Mouse (Mus musculus): ENCODE results near the gene Epn1. TPM values are rescaled to one million over a fixed set of nuclear protein-coding genes. Genes with fewer than 3 reads are reported as not detected.
A peak's percentile ranks its signal among the peaks of the same experiment; 100 is the strongest.

Gene Epn1
- polyA plus RNA-seq, 1 experiment from 2014 or later = 55.8 TPM

- Histone ChIP-seq H3K4me2 (ENCODE audit: low read depth, low read length) (peak within 1 kb of the TSS; percentile 64), H3K9ac (ENCODE audit: low read length) (peak within 1 kb of the TSS; percentile 92), H3K27me3 (ENCODE audit: control insufficient read depth, insufficient read depth, low read length) (no peaks in the 10 kb centered on the region), H3K4me1 (ENCODE audit: control insufficient read depth, insufficient read depth, low read length) (peaks cover 9% of the 10 kb centered on the region), H3K27ac (ENCODE audit: low read length) (peak within 1 kb of the TSS; percentile 98), H3K9me3 (replicated peaks; ENCODE audit: control insufficient read depth, low read length) (no peaks in the 10 kb centered on the region), H3K4me3 (ENCODE audit: low read length) (peak within 1 kb of the TSS; percentile 86), H3K36me3 (ENCODE audit: control insufficient read depth, insufficient read depth) (peaks cover 29% of the 10 kb centered on the region)
- peak; percentile 98 for ATAC-seq (replicated peaks; ENCODE audit: extremely low read depth, insufficient read depth, low FRiP score)
- WGBS = under 1% methylated on average over 48 of the region's 48 CpGs
Measured at GRCm38 (mm10) chr7:5038109-5038732, 41.8 kb upstream of the Epn1 start, which contains the start of gene Zfp784. TSS of gene Zfp784 (minus strand) at chr7:5038446.

DNA sequence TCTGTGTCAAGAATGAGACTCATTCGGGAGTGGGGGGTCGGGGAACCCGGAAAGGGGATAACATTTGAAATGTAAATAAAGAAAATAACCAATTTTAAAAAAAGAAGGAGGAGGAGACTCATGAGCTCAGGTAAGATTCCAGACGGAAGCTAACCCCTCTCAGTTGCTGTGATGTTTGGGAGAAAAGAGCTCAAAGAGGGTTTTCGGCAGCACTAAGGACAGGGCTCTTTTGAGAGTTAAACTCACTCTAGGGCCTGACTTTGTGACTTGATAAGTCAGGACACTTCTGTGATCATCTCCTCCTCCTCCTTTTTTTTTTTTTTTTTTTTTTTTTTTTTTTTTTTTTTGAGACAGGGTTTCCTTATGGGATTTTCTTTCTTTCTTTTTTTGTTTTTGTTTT lies 41.1 kb upstream of the Epn1 start:
- Histone ChIP-seq H3K27ac (ENCODE audit: low read length) (peak overlapping the region; percentile 98), H3K36me3 (ENCODE audit: control insufficient read depth, insufficient read depth) (peaks cover 22% of the 10 kb centered on the region), H3K27me3 (ENCODE audit: control insufficient read depth, insufficient read depth, low read length) (no peaks in the 10 kb centered on the region), H3K4me2 (ENCODE audit: low read depth, low read length) (peak overlapping the region; percentile 64), H3K9ac (ENCODE audit: low read length) (peak overlapping the region; percentile 92), H3K4me1 (ENCODE audit: control insufficient read depth, insufficient read depth, low read length) (peaks cover 9% of the 10 kb centered on the region), H3K9me3 (replicated peaks; ENCODE audit: control insufficient read depth, low read length) (no peaks in the 10 kb centered on the region), H3K4me3 (ENCODE audit: low read length) (peak overlapping the region; percentile 86)
- no peak for ATAC-seq (replicated peaks; ENCODE audit: extremely low read depth, insufficient read depth, low FRiP score)
- whole genome bisulfite sequencing = 32% methylated on average over 5 of the region's 5 CpGs

DNA sequence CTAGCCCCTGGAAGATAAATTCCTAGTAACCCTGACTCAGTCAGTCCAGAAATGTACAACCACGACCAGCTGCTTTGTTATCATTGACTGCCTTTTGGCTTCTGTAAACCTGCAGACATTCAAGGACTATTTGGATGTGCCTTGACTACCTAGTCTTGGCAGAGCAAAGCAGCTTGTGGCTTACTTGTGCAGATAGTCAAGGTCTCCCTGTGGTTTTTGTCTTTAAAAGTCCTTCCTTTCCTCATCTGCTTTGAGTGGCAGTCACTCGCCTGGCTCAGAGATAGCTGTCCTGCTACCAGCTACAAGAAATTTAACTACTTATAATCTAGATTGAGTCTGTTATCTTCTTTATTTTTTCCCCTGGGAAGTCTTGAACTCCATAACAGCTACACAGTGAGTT lies 35.1 kb upstream of the Epn1 start:
- 49% methylated on average over 2 of the region's 2 CpGs for whole genome bisulfite sequencing
- H3K4me3 ChIP-seq (ENCODE audit: low read length) = no peak overlapping the region

GRCm38 (mm10) chr7:5046112-5046511 lies 33.9 kb upstream of the Epn1 start:
- H3K27ac ChIP-seq (ENCODE audit: low read length) = no peak overlapping the region

More for the DNA sequence above, 35.1 kb upstream of the Epn1 start:
- no peaks in the 10 kb centered on the region for H3K27me3 ChIP-seq (ENCODE audit: control insufficient read depth, insufficient read depth, low read length)
- ATAC-seq (replicated peaks; ENCODE audit: extremely low read depth, insufficient read depth, low FRiP score) = no peak
- no peak overlapping the region for H3K27ac ChIP-seq (ENCODE audit: low read length)
- 0 out of 2 replicates have a peak, but pooled peaks cover 3% of the 10 kb centered on the region for H3K36me3 ChIP-seq (ENCODE audit: control insufficient read depth, insufficient read depth)
- H3K4me1 ChIP-seq (ENCODE audit: control insufficient read depth, insufficient read depth, low read length) = no peaks in the 10 kb centered on the region
- H3K9ac ChIP-seq (ENCODE audit: low read length) = no peak overlapping the region
- no peaks in the 10 kb centered on the region for H3K9me3 ChIP-seq (replicated peaks; ENCODE audit: control insufficient read depth, low read length)
- H3K4me2 ChIP-seq (ENCODE audit: low read depth, low read length) = no peak overlapping the region

GRCm38 (mm10) chr7:5047313-5047712 lies 32.7 kb upstream of the Epn1 start:
- no peaks in the 10 kb centered on the region for H3K36me3 ChIP-seq (ENCODE audit: control insufficient read depth, insufficient read depth)
- no peak for ATAC-seq (replicated peaks; ENCODE audit: extremely low read depth, insufficient read depth, low FRiP score)
- H3K4me3 ChIP-seq (ENCODE audit: low read length) = no peak overlapping the region
- no peak overlapping the region for H3K9ac ChIP-seq (ENCODE audit: low read length)
- no peak overlapping the region for H3K4me2 ChIP-seq (ENCODE audit: low read depth, low read length)
- H3K27me3 ChIP-seq (ENCODE audit: control insufficient read depth, insufficient read depth, low read length) = peaks cover 5% of the 10 kb centered on the region; the same call in 1 of the 2 replicates
- H3K4me1 ChIP-seq (ENCODE audit: control insufficient read depth, insufficient read depth, low read length) = peaks cover 8% of the 10 kb centered on the region
- no peaks in the 10 kb centered on the region for H3K9me3 ChIP-seq (replicated peaks; ENCODE audit: control insufficient read depth, low read length)
- WGBS = 17% methylated on average over 2 of the region's 2 CpGs
- H3K27ac ChIP-seq (ENCODE audit: low read length) = no peak overlapping the region

More at GRCm38 (mm10) chr7:5046112-5046511, 33.9 kb upstream of the Epn1 start:
- no peaks in the 10 kb centered on the region for H3K36me3 ChIP-seq (ENCODE audit: control insufficient read depth, insufficient read depth)
- no peak overlapping the region for H3K4me2 ChIP-seq (ENCODE audit: low read depth, low read length)
- no peak overlapping the region for H3K4me3 ChIP-seq (ENCODE audit: low read length)
- ATAC-seq (replicated peaks; ENCODE audit: extremely low read depth, insufficient read depth, low FRiP score) = no peak
- 62% methylated on average over 2 of the region's 2 CpGs for WGBS
- peaks cover 3% of the 10 kb centered on the region; the same call in 1 of the 2 replicates for H3K4me1 ChIP-seq (ENCODE audit: control insufficient read depth, insufficient read depth, low read length)
- H3K27me3 ChIP-seq (ENCODE audit: control insufficient read depth, insufficient read depth, low read length) = no peaks in the 10 kb centered on the region
- H3K9me3 ChIP-seq (replicated peaks; ENCODE audit: control insufficient read depth, low read length) = no peaks in the 10 kb centered on the region
- H3K9ac ChIP-seq (ENCODE audit: low read length) = no peak overlapping the region

- Histone ChIP-seq H3K9me3 (replicated peaks; ENCODE audit: control insufficient read depth, low read length) (no peaks in the 10 kb centered on the region), H3K36me3 (ENCODE audit: control insufficient read depth, insufficient read depth) (no peaks in the 10 kb centered on the region), H3K9ac (ENCODE audit: low read length) (peak within 1 kb of the TSS; percentile 86), H3K4me1 (ENCODE audit: control insufficient read depth, insufficient read depth, low read length) (peaks cover 24% of the 10 kb centered on the region), H3K27ac (ENCODE audit: low read length) (peak within 1 kb of the TSS; percentile 16; the same call in 1 of the 2 replicates), H3K4me3 (ENCODE audit: low read length) (peak within 1 kb of the TSS; percentile 78), H3K27me3 (ENCODE audit: control insufficient read depth, insufficient read depth, low read length) (peaks cover 40% of the 10 kb centered on the region), H3K4me2 (ENCODE audit: low read depth, low read length) (peak within 1 kb of the TSS; percentile 92)
- peak; percentile 75 for ATAC-seq (replicated peaks; ENCODE audit: extremely low read depth, insufficient read depth, low FRiP score)
- WGBS = 1% methylated on average over 64 of the region's 65 CpGs
Measured at GRCm38 (mm10) chr7:5051193-5052192, 28.5 kb upstream of the Epn1 start, which contains the start of gene Zfp580. TSS of gene Zfp580 (plus strand) at chr7:5051538.

- 6% methylated on average over 12 of the region's 12 CpGs for WGBS
- no peak overlapping the region for H3K27ac ChIP-seq (ENCODE audit: low read length)
- H3K36me3 ChIP-seq (ENCODE audit: control insufficient read depth, insufficient read depth) = no peaks in the 10 kb centered on the region
- ATAC-seq (replicated peaks; ENCODE audit: extremely low read depth, insufficient read depth, low FRiP score) = no peak
- H3K4me3 ChIP-seq (ENCODE audit: low read length) = peak overlapping the region; percentile 78
- no peaks in the 10 kb centered on the region for H3K9me3 ChIP-seq (replicated peaks; ENCODE audit: control insufficient read depth, low read length)
- H3K27me3 ChIP-seq (ENCODE audit: control insufficient read depth, insufficient read depth, low read length) = peaks cover 48% of the 10 kb centered on the region
- peaks cover 26% of the 10 kb centered on the region for H3K4me1 ChIP-seq (ENCODE audit: control insufficient read depth, insufficient read depth, low read length)
- H3K4me2 ChIP-seq (ENCODE audit: low read depth, low read length) = peak overlapping the region; percentile 92
- H3K9ac ChIP-seq (ENCODE audit: low read length) = no peak overlapping the region; the same call in 1 of the 2 replicates
Measured at GRCm38 (mm10) chr7:5052438-5052837, 27.6 kb upstream of the Epn1 start.

DNA sequence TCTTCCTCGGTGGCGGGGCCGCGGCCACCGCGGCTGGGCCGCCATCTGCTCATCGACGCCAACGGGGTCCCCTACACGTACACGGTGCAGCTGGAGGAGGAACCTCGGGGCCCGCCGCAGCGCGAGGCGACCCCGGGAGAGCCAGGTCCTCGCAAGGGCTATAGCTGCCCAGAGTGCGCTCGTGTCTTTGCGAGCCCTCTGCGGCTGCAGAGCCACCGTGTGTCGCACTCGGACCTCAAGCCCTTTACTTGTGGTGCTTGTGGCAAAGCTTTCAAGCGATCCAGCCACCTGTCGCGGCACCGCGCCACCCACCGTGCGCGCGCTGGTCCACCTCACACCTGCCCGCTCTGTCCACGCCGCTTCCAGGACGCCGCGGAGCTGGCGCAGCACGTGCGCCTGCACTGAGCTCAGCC lies 27.1 kb upstream of the Epn1 start:
- WGBS = 9% methylated on average over 45 of the region's 45 CpGs
- H3K36me3 ChIP-seq (ENCODE audit: control insufficient read depth, insufficient read depth) = no peaks in the 10 kb centered on the region
- H3K27ac ChIP-seq (ENCODE audit: low read length) = no peak overlapping the region
- no peak overlapping the region for H3K9ac ChIP-seq (ENCODE audit: low read length)
- peak overlapping the region; percentile 78 for H3K4me3 ChIP-seq (ENCODE audit: low read length)
- peak overlapping the region; percentile 92 for H3K4me2 ChIP-seq (ENCODE audit: low read depth, low read length)
- no peak for ATAC-seq (replicated peaks; ENCODE audit: extremely low read depth, insufficient read depth, low FRiP score)
- peaks cover 53% of the 10 kb centered on the region for H3K27me3 ChIP-seq (ENCODE audit: control insufficient read depth, insufficient read depth, low read length)
- peaks cover 26% of the 10 kb centered on the region for H3K4me1 ChIP-seq (ENCODE audit: control insufficient read depth, insufficient read depth, low read length)
- H3K9me3 ChIP-seq (replicated peaks; ENCODE audit: control insufficient read depth, low read length) = no peaks in the 10 kb centered on the region

Data from heart, embryonic 16.5 days (tissue).